Mouse (Mus musculus) brain, embryonic 14.5 days (tissue): Measurements from ENCODE around the gene Kif3c.

Source experiments
- CTCF ChIP-seq: fragments of 200-500 bp; IDR thresholded peaks from 2 replicates; pipeline ENCODE4 v1.5.1; 2012; ENCODE audit warnings: inconsistent platforms, mild to moderate bottlenecking, moderate library complexity, borderline replicate concordance; ENCODE audit not compliant: insufficient read depth, insufficient read length; ENCODE audit errors: extremely low read depth
- POLR2A ChIP-seq: fragments of 200-500 bp; IDR thresholded peaks from 2 replicates; pipeline ENCODE4 v1.6.1; 2012; ENCODE audit warnings: mild to moderate bottlenecking, inconsistent platforms, borderline replicate concordance; ENCODE audit not compliant: poor library complexity, insufficient read depth, insufficient read length, severe bottlenecking; ENCODE audit errors: extremely low read depth

DNA sequence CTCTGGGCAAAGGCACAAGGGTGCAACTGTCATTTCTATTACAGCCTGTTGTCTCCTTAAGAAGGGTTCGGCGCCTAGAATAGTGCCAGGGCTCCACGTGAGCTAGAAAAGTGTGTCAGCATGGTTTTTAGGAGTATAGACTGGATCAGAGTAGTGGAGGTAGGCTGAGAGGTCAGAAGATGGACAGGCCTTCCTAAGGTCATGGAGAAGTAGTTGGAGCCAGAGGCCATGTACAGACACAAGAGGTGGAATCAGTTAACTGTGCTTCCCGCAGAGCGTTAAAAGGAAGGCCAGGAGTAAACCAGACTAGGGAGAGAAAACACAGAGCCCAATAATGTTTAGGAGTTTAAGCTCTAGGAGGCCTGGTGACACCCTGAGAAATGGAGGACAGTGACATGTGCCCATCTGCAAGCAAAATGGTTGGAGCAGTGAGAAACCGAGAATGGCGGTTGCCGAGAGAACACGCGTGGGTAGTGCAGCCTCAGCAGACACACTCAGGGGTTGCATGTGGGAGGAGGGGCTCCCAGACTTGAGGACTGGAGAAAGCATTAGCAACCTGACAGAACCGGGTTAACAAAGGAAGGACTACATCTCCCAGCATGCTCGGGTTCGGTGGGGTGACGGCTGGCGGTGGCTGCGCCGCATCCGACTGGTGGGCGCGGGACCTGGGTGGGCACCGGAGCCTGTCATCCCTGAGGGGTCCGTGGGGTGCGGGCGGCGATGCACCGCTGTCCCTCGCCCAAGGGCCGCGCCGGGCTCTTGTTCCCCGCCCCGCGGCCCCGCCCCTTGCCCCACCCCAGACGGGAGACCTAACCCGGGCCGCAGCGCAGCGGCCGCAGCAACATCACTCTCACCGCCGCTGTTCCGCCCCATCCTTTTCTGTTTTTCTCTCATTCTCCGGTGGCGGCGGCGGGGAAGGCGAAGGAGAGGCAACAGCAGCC is at the start of gene Kif3c:
- TF ChIP-seq POLR2A (peak; percentile 76), CTCF (no peak)
